Mouse (Mus musculus) lung, postnatal 0 days (tissue): ENCODE data around the gene Gemin6.

Source experiments
- CTCF ChIP-seq: IDR thresholded peaks from 2 replicates; pipeline ENCODE4 v1.5.1; 2016; ENCODE audit warnings: antibody characterized with exemption, mild to moderate bottlenecking
- EP300 ChIP-seq: IDR thresholded peaks from 2 replicates; pipeline ENCODE4 v1.6.1; 2016; ENCODE audit warnings: antibody characterized with exemption, mild to moderate bottlenecking, control low read depth

GRCm38 (mm10) chr17:80241594-80241993, 17.4 kb downstream of the Gemin6 start:
- TF ChIP-seq CTCF (no peak), EP300 (no peak)
